Mouse (Mus musculus): ENCODE measurements around the gene Scrn1. TPM values are rescaled to one million over a fixed set of nuclear protein-coding genes. Genes with fewer than 3 reads are reported as not detected.

The Scrn1 gene
- total and polyA plus RNA-seq, 2 experiments: under 0.01 TPM; not detected in 1

DNA sequence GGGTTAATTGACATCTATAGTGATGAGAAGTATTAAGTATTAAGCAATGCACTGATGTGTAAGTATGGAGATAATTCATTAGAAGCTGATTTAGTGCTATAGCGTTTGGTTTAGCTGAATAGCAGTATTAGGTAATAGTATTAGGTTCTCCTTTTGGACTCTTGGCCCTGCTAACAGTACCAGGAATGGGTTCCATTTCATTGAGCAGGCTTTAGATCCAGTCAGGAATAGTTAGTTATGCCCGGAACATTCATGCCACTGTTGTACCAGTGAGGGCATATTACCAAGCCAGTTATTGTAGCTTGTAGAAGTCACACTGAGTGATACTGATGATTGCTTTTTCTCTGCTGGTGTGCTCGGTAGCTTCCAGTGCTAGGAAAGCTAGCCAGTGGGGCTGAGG lies 31.4 kb upstream of the Scrn1 start:
- Histone ChIP-seq H3K4me1 (ENCODE audit: control insufficient read depth, insufficient read depth, low read length) (peaks cover 33% of the 10 kb centered on the region), H3K4me3 (ENCODE audit: insufficient read depth, low read depth, low read length) (no peak overlapping the region), H3K79me2 (ENCODE audit: control insufficient read depth, insufficient read depth, low read length) (peaks cover 15% of the 10 kb centered on the region; the same call in 1 of the 2 replicates), H3K27me3 (ENCODE audit: control insufficient read depth, insufficient read depth, low read length) (no peaks in the 10 kb centered on the region), H3K9ac (ENCODE audit: low read depth, low read length) (0 out of 2 replicates have a peak overlapping the region, but pooled peaks have one; percentile 12), H3K27ac (replicated peaks; ENCODE audit: insufficient read depth, low read depth, low read length) (peak overlapping the region; percentile 66), H3K36me3 (ENCODE audit: control insufficient read depth, insufficient read depth, low read length) (no peaks in the 10 kb centered on the region)
- no peak for TF ChIP-seq POLR2A (IDR thresholded peaks at IDR 0.05; ENCODE audit: extremely low read depth, insufficient read depth, low read length)
- no peak for TF ChIP-seq CTCF (IDR thresholded peaks at IDR 0.05; ENCODE audit: low read depth, low read length)
- WGBS: 24% methylated on average over 3 of the region's 3 CpGs
- peak; percentile 80 for DNase-seq (ENCODE audit: extremely low read depth, low read depth, low spot score)

DNA sequence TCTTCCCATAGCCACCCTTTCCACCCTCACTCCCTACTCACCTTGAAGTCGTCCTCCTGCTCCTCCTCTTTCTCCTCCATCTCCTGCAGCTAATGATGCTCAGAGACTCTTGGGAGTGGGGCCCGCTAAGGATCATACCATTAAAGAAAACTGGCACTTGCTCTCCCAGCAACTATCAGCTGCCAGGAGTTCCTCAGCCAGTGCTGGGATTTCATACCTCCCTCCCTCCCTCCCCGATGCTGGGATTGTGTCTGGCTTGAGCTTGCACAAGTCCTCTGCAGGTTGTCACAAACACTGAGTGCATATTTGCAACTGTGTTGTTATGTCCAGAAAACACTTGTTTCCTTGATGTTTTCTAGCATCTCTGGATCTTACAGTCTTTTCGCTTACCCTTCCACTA lies 30.9 kb upstream of the Scrn1 start, which contains the start of gene Fkbp14:
TSS of gene Fkbp14 (minus strand) at position 101 of the 400 bp plus-strand sequence.
- Histone ChIP-seq H3K9ac (ENCODE audit: low read depth, low read length) (0 out of 2 replicates have a peak within 1 kb of the TSS, but pooled peaks have one; percentile 12), H3K79me2 (ENCODE audit: control insufficient read depth, insufficient read depth, low read length) (peaks cover 13% of the 10 kb centered on the region; the same call in 1 of the 2 replicates), H3K27ac (replicated peaks; ENCODE audit: insufficient read depth, low read depth, low read length) (peak within 1 kb of the TSS; percentile 66), H3K4me1 (ENCODE audit: control insufficient read depth, insufficient read depth, low read length) (peaks cover 33% of the 10 kb centered on the region), H3K4me3 (ENCODE audit: insufficient read depth, low read depth, low read length) (no peak within 1 kb of the TSS), H3K36me3 (ENCODE audit: control insufficient read depth, insufficient read depth, low read length) (no peaks in the 10 kb centered on the region), H3K27me3 (ENCODE audit: control insufficient read depth, insufficient read depth, low read length) (no peaks in the 10 kb centered on the region)
- WGBS: 74% methylated on average over 4 of the region's 4 CpGs
- peak; percentile 38 for DNase-seq (ENCODE audit: extremely low read depth, low read depth, low spot score)
- TF ChIP-seq CTCF (IDR thresholded peaks at IDR 0.05; ENCODE audit: low read depth, low read length): no peak
- TF ChIP-seq POLR2A (IDR thresholded peaks at IDR 0.05; ENCODE audit: extremely low read depth, insufficient read depth, low read length): no peak

DNA sequence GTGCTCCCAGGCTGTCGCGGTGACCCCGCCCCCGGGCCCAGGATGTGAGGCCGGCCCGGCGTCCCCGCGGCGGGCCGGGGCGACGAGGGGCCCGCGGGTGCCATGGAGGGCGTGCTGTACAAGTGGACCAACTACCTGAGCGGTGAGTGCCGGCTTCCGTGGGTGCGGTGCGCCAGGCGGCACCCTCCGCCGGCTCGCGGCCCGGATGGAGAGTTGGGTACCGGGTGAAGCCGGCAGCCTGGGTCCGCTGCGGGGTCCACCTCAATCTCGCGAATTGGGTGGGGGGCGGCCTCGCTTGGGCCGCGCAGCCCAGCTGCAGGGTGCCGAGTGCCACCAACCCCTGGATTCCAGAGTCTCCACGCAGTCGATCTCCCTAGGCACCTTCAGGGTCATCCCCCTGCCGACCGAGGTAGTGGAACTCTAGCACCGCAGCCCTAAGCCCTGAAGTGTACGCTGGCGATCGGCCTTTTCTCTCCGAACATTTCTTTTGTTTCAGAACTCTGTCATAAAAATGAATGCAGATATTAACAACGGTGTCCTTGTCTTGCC lies 29.1 kb upstream of the Scrn1 start:
- no peaks in the 10 kb centered on the region for H3K36me3 ChIP-seq (ENCODE audit: control insufficient read depth, insufficient read depth, low read length)
- peak overlapping the region; percentile 65 for H3K27ac ChIP-seq (replicated peaks; ENCODE audit: insufficient read depth, low read depth, low read length)
- H3K4me1 ChIP-seq (ENCODE audit: control insufficient read depth, insufficient read depth, low read length): peaks cover 30% of the 10 kb centered on the region
- peaks cover 3% of the 10 kb centered on the region; the same call in 1 of the 2 replicates for H3K79me2 ChIP-seq (ENCODE audit: control insufficient read depth, insufficient read depth, low read length)
- under 1% methylated on average over 48 of the region's 48 CpGs for WGBS
- H3K27me3 ChIP-seq (ENCODE audit: control insufficient read depth, insufficient read depth, low read length): no peaks in the 10 kb centered on the region
- peak overlapping the region; percentile 88 for H3K9ac ChIP-seq (ENCODE audit: low read depth, low read length)
- peak; percentile 25 for DNase-seq (ENCODE audit: extremely low read depth, low read depth, low spot score)
- peak overlapping the region; percentile 78 for H3K4me3 ChIP-seq (ENCODE audit: insufficient read depth, low read depth, low read length)
- TF ChIP-seq POLR2A (IDR thresholded peaks at IDR 0.05; ENCODE audit: extremely low read depth, insufficient read depth, low read length) (no peak), CTCF (IDR thresholded peaks at IDR 0.05; ENCODE audit: low read depth, low read length) (no peak)

DNA sequence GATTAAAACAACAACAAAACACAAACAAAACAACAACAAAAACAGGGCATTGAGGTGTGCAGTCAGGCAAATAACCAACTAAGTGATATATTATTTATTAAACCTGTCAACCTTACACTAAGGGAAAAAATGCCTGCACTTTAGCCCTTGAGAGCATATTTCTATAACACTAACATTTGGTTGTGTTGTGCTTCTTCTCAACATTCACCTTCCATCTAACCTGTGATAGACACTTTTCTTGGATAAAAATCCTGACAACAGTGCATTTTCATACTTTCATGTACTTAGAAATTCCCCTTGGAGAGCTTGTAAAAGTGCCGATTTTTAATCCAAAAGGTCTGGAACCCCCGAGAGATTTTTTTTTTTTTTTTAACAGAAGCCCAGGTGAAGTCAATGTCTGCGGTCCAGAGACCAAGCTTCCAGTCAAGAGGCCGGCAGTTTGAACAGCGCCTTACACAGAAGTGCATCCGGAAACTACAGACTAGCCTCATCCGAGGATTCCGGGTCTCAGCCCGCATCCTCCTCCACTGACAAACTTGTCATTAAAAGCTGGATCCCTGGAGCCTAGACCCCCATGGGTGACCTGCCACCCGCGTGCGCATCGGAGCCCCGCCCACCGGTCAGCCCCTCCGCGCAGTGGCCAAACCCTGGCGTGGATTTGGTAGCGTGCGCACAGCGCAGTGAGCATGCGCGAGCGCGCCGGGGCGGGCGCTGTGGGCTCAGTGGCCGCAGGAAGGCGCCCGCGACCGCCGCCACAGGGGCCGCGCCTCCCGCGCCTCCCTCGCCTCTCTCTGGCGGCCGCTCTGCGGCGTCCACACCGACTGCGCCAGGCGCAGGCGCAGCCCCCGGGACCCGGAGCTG lies 28.4 kb upstream of the Scrn1 start, which contains the start of gene Plekha8:
TSS of gene Plekha8 (plus strand) at position 643 of the 861 bp plus-strand sequence.
- peaks cover 26% of the 10 kb centered on the region for H3K4me1 ChIP-seq (ENCODE audit: control insufficient read depth, insufficient read depth, low read length)
- peak within 1 kb of the TSS; percentile 88 for H3K9ac ChIP-seq (ENCODE audit: low read depth, low read length)
- TF ChIP-seq POLR2A (IDR thresholded peaks at IDR 0.05; ENCODE audit: extremely low read depth, insufficient read depth, low read length) (peak; percentile 53; the same call in 1 of the 2 replicates), CTCF (IDR thresholded peaks at IDR 0.05; ENCODE audit: low read depth, low read length) (peak; percentile 21; the same call in 1 of the 2 replicates)
- peak within 1 kb of the TSS; percentile 78 for H3K4me3 ChIP-seq (ENCODE audit: insufficient read depth, low read depth, low read length)
- H3K27me3 ChIP-seq (ENCODE audit: control insufficient read depth, insufficient read depth, low read length): no peaks in the 10 kb centered on the region
- under 1% methylated on average over 44 of the region's 49 CpGs for WGBS
- peaks cover 3% of the 10 kb centered on the region; the same call in 1 of the 2 replicates for H3K79me2 ChIP-seq (ENCODE audit: control insufficient read depth, insufficient read depth, low read length)
- no peaks in the 10 kb centered on the region for H3K36me3 ChIP-seq (ENCODE audit: control insufficient read depth, insufficient read depth, low read length)
- peak; percentile 77 for DNase-seq (ENCODE audit: extremely low read depth, low read depth, low spot score)
- peak within 1 kb of the TSS; percentile 65 for H3K27ac ChIP-seq (replicated peaks; ENCODE audit: insufficient read depth, low read depth, low read length)

DNA sequence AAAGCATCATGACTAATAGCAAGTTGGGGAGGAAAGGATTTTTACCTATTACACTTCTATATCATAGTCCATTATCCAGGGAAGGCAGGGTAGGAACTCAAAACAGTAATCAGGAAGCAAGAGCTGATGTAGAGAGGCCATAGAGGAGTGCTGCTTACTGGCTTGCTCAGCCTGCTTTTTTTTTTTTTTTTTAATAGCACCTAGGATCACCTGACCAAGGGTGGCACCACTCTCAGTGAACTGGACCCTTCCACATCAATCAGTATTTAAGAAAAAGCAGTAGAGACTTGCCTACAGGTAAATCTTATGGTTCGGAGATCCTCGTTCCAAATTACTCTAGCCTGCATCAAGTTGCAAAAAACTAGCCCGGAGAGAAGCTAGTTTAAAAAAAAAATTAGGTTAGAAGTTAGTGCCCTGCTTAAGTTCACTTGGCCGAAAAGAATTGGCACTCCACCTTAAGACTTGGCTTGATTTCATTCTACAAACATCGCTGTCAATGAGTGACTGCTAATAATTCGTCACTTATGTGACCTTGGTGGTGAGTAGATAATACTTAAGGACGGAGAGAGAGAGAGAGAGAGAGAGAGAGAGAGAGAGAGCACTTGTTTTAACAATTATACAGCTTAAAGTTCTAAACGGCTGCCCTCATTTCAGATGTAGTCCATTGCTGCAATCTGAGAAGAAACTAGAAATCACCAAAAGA lies 27.6 kb upstream of the Scrn1 start:
- no peak overlapping the region for H3K9ac ChIP-seq (ENCODE audit: low read depth, low read length)
- H3K79me2 ChIP-seq (ENCODE audit: control insufficient read depth, insufficient read depth, low read length): peaks cover 5% of the 10 kb centered on the region
- H3K36me3 ChIP-seq (ENCODE audit: control insufficient read depth, insufficient read depth, low read length): no peaks in the 10 kb centered on the region
- H3K27ac ChIP-seq (replicated peaks; ENCODE audit: insufficient read depth, low read depth, low read length): peak overlapping the region; percentile 52
- H3K27me3 ChIP-seq (ENCODE audit: control insufficient read depth, insufficient read depth, low read length): no peaks in the 10 kb centered on the region
- 9% methylated on average over 8 of the region's 8 CpGs for WGBS
- H3K4me3 ChIP-seq (ENCODE audit: insufficient read depth, low read depth, low read length): peak overlapping the region; percentile 25; the same call in 1 of the 2 replicates
- TF ChIP-seq CTCF (IDR thresholded peaks at IDR 0.05; ENCODE audit: low read depth, low read length): no peak
- TF ChIP-seq POLR2A (IDR thresholded peaks at IDR 0.05; ENCODE audit: extremely low read depth, insufficient read depth, low read length): no peak
- H3K4me1 ChIP-seq (ENCODE audit: control insufficient read depth, insufficient read depth, low read length): peaks cover 23% of the 10 kb centered on the region
- peak; percentile 98 for DNase-seq (ENCODE audit: extremely low read depth, low read depth, low spot score)

Measured in liver, adult 2 months (tissue).